Mouse (Mus musculus): ENCODE data around the gene Col12a1. TPM values are rescaled to one million over a fixed set of nuclear protein-coding genes. Genes with fewer than 3 reads are reported as not detected.

The Col12a1 gene
- total RNA-seq, 2 experiments from 2014 or later = 5.4 to 6.2 TPM

- intact Hi-C loops (cut with DNase I) = no loop called here
- DNase-seq (ENCODE audit: low spot score in 2 of 2) = no peak
Observed at GRCm38 (mm10) chr9:79609661-79610060, 109.0 kb downstream of the Col12a1 start.

- intact Hi-C loops (cut with DNase I) = no loop called here
- DNase-seq (ENCODE audit: low spot score in 2 of 2) = no peak
Observed at GRCm38 (mm10) chr9:79608795-79609194, 109.8 kb downstream of the Col12a1 start.

- intact Hi-C loops (cut with DNase I) = no loop called here
- no peak for DNase-seq (ENCODE audit: low spot score in 2 of 2)
Observed at GRCm38 (mm10) chr9:79608062-79608531, 110.5 kb downstream of the Col12a1 start.

GRCm38 (mm10) chr9:79606122-79606521, 112.5 kb downstream of the Col12a1 start:
- intact Hi-C loops (cut with DNase I) = no loop called here
- no peak for DNase-seq (ENCODE audit: low spot score in 2 of 2)

- no peak for DNase-seq (ENCODE audit: low spot score in 2 of 2)
- intact Hi-C loops (cut with DNase I) = no loop called here
Observed at GRCm38 (mm10) chr9:79605722-79606121, 112.9 kb downstream of the Col12a1 start.

- DNase-seq (ENCODE audit: low spot score in 2 of 2) = no peak
- intact Hi-C loops (cut with DNase I) = no loop called here
Observed at GRCm38 (mm10) chr9:79604546-79604945, 114.1 kb downstream of the Col12a1 start.

GRCm38 (mm10) chr9:79603448-79603847, 115.2 kb downstream of the Col12a1 start:
- intact Hi-C loops (cut with DNase I) = no loop called here
- no peak for DNase-seq (ENCODE audit: low spot score in 2 of 2)

- DNase-seq (ENCODE audit: low spot score in 2 of 2) = no peak
- intact Hi-C loops (cut with DNase I) = no loop called here
Observed at GRCm38 (mm10) chr9:79600237-79600570, 118.4 kb downstream of the Col12a1 start.

- intact Hi-C loops (cut with DNase I) = no loop called here
- DNase-seq (ENCODE audit: low spot score in 2 of 2) = no peak
Observed at GRCm38 (mm10) chr9:79599395-79600236, 119.0 kb downstream of the Col12a1 start.

GRCm38 (mm10) chr9:79598578-79598977, 120.1 kb downstream of the Col12a1 start:
- DNase-seq (ENCODE audit: low spot score in 2 of 2) = no peak
- intact Hi-C loops (cut with DNase I) = no loop called here

- intact Hi-C loops (cut with DNase I) = no loop called here
- no peak for DNase-seq (ENCODE audit: low spot score in 2 of 2)
Observed at GRCm38 (mm10) chr9:79586415-79587195, 132.0 kb downstream of the Col12a1 start.

GRCm38 (mm10) chr9:79566838-79567237, 151.8 kb downstream of the Col12a1 start:
- no peak for DNase-seq (ENCODE audit: low spot score in 2 of 2)
- intact Hi-C loops (cut with DNase I) = no loop called here

- DNase-seq (ENCODE audit: low spot score in 2 of 2) = peak; percentile 21 to 37
- intact Hi-C loops (cut with DNase I) = no loop called here
Observed at GRCm38 (mm10) chr9:79553297-79553696, 165.3 kb downstream of the Col12a1 start.

Other genes with a start within 250 kb of the Col12a1 start
- 100 to 1,000 TPM; 340 to 356 TPM for gene Cox7a2, start 41.0 kb upstream of the Col12a1 start, total RNA-seq (2021)
- 100 to 1,000 TPM; 253 to 258 TPM for gene Tmem30a, start 74.7 kb upstream of the Col12a1 start, total RNA-seq (2021)

Measured in left cerebral cortex, postnatal 36 days (tissue).